Mouse (Mus musculus) cerebellum, adult 18-20 months (tissue): ENCODE measurements around the gene Tma7.

ENCODE experiments used
- DNase-seq, 2 experiments: peaks; one replicate each; pipeline ENCODE4 v3.0.0; 2021

Tma7 gene

DNA sequence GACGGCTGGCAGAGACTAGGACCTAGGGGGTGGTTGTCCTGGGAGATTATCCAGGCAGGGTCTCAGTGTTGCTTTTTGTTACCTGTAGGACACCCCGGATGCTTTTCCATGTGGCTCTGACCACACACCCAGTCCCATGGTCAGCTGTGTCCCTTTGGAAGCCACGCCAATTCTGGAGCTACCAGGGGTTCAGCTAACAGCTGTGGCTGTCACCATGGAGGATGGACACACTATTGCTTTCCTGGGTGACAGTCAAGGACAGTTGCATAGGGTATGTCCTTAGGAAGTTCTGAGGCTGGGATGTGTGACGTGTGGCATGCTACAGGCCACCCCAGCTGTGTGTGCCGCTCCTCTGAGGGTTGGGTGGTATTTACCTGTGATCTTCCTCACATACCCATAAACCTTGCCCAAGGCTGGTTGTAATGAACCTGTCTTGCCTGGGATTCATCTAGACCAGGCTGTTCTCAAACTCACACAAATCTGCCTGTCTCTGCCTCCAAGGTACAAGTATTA is 19.6 kb upstream of the Tma7 start:
- DNase-seq, result no peak

DNA sequence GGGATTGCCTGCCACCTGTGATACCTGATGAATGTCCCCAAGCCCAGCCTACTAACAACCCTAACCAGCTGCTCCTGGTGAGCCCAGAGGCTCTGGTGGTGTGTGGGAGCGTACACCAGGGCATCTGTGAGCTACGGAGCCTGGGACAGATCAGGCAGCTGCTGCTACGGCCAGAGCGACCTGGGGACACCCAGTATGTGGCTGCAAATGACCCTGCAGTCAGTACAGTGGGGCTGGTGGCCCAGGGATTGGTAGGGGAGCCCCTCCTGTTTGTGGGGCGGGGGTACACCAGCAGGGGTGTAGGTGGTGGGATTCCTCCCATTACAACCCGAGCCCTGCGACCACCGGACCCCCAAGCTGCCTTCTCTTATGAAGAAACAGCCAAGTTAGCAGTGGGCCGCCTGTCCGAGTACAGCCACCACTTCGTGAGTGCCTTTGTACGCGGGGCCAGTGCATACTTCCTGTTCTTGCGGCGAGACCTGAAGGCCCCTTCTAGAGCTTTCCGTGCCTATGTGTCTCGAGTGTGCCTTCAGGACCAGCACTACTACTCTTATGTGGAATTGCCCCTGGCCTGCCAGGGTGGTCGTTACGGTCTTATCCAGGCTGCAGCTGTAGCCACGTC is 18.0 kb upstream of the Tma7 start:
- DNase-seq, result no peak

DNA sequence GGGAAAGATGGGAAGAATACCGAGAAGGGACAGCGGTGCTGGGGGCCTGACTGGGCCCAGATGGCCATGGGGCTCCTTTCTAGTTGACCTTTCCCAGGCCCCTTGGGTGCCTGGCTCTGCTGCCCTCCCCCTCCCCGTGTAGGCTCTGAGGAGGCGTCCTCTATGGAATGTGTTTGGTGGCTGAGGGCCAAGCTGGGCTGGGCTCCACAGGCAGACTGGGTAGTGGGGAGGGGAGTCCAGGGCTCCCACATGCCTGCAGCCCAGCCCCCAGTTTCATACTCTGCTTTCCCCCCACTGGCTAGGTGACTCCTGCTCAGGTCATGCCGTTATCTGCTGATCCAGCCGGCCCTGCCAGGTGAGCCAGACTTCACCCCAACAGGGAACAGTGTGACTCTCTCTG is 16.6 kb upstream of the Tma7 start:
- peak in 1 of 2 experiments; percentile 23 for DNase-seq

GRCm38 (mm10) chr9:109098366-109098765 is 16.0 kb upstream of the Tma7 start:
- no peak for DNase-seq

- peak; percentile 36 to 52 for DNase-seq
These were observed 15.4 kb upstream of the Tma7 start for GRCm38 (mm10) chr9:109097831-109098230.

DNA sequence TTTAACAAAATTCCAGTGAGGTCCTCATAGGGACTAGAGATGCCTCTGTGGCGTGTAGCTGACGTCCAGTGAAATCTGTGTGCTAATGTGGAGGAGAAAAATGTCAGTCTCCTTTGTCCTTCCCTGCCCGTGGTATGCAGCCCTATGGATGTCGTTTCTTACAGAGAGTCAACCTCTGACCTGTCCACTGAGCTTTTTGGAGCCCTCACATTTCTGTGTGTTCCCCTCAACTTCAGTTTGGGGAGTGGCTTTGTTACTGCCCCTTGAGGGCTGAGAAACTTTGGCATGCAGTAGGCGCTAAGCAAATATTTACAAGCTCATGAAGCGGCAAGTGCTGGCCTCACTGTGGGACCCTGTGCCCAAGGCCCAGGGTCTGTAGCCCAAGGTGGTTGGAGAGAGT is 14.9 kb upstream of the Tma7 start:
- no peak for DNase-seq

- no peak for DNase-seq
These were observed 14.5 kb upstream of the Tma7 start for GRCm38 (mm10) chr9:109096856-109097255.

- peak in 1 of 2 experiments; percentile 23 for DNase-seq
These were observed 13.9 kb upstream of the Tma7 start for GRCm38 (mm10) chr9:109096251-109096661.

- DNase-seq, result peak; percentile 57 to 62
These were observed 13.0 kb upstream of the Tma7 start, which contains the start of gene Plxnb1 for GRCm38 (mm10) chr9:109095137-109095982. Gene Plxnb1, plus strand, starts transcription at chr9:109095389.

DNA sequence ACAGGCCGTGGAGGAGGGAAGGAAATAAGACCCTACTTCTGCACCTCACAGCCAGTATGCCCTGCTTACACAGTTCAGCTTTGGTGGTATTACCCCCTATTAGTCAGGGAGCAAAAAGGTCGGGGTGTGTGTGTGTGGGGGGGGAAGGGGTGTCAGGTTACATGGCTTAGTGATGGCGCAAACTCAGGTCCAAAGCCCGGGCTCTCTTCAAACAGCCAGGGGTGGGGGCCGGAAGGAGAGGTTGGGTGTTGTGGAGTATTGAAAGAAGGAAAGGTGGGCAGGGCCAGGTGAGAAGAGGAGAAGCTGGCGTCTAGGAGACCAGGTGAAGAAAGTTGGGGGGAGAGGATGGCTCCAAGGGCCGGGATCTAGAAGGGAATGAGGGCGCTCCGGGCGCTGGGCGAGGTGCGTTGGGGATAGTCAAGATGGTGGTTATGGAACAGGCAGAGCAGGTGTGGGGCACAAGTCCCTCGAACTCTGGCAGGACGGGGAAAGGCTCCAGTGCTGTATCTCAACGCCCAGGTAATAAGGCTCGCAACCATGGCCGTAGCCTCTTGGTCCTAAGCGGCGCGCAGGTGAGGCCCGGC is 12.3 kb upstream of the Tma7 start:
- peak in 1 of 2 experiments; percentile 36 for DNase-seq

DNA sequence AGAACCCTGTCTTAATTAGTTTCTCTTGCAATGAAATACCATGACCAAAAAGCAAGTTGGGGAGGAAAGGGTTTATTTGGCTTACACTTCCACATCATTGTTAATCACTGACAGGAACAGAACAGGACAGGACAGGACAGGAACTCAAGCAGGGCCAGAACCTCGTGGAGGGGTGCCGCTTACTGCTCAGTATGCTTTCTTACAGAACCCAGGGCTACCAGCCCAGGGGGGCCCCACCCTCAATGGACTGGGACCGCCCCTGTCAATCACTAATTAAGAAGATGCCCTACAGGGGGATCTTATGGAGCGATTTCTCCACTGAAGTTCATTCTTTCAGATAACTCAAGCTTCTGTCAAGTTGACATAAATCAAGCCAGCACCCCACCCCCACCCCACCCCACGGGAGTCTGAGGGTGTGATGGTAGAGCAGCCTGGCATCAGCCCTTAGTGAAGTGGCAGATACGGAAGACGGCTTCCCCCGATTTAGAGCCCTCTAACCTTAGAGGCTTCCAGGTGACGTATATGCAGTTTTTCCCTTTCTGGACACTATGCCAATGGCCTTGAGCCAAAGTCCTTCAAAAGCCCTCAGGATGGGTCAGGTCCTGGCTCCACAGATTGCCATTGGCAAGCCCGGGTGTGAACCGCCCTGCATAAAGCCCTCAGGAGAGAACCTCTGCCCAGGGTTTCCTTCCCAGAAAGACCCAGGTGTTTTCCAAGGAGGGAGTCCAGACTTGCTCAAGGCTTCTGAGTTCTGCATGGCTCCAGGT is 11.6 kb upstream of the Tma7 start:
- no peak for DNase-seq

DNA sequence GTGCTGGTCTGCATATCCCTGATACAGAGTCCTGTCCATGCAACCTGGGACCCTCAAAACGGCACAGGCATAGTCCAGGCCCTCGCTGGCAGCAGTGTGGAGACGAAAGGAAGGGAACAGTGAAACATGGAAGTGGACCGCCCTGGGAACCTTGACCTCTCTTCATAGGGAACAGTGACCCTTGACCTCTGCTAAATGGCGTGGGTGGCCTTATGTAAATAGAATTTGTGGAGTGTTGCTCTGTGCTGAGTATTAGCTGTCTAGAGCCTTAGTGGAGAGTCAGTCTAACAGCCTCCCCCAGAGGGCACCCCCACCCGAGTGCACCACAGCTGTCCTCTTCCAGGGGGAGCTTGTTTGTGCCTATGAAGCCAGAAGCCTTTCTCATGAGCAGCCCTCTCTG is 10.4 kb upstream of the Tma7 start:
- DNase-seq, result no peak

DNA sequence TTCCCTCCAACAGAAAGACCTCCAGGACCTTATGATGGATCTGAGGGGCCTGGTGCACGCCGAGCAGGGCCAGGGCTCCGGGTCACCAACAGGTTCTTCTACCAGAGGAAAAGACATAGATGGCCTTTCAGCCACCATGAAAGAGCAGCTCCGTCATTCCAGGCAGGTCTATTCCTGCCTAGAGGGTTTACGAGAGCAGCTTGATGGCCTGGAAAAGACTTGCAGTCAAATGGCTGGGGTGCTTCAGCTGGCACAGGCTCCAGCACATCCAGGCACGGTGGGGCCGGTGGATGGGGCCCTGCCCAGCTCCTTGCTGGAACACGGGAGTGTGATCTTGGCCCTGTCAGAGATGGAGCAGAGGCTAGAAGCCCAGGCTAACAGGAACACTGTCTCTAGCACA is 9.4 kb upstream of the Tma7 start:
- no peak for DNase-seq

- DNase-seq, result no peak
These were observed 8.1 kb upstream of the Tma7 start for GRCm38 (mm10) chr9:109090446-109090845.

- peak; percentile 43 to 45 for DNase-seq
These were observed 5.6 kb upstream of the Tma7 start for GRCm38 (mm10) chr9:109087987-109088386.

DNA sequence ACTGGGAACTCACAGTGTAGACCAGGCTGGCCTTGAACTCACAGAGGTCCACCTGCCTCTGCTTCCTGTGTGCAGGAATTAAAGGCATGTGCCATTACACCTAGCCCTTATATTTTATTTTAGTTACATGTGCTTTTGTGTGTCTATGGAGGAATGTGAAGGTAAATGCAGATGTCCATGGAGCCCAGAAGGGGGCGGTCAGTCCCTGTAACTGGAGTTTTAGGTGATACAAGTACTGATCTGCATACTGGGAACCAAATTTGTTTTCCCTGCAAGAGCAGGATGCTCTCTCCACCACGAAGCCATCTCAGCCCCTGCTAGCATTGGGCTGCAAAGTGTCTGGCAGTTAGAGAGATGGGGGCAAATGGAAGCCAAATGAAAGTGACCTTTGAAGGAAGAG is 2.5 kb upstream of the Tma7 start:
- no peak for DNase-seq

GRCm38 (mm10) chr9:109081749-109082123 is 651 bp downstream of the Tma7 start:
- no peak for DNase-seq

- no peak for DNase-seq
These were observed 1.9 kb downstream of the Tma7 start for GRCm38 (mm10) chr9:109080516-109080915.

GRCm38 (mm10) chr9:109073661-109074573 is 8.5 kb downstream of the Tma7 start, which contains the start of gene Atrip:
Gene Atrip, minus strand, starts transcription at chr9:109074124.
- peak; percentile 95 to 96 for DNase-seq

DNA sequence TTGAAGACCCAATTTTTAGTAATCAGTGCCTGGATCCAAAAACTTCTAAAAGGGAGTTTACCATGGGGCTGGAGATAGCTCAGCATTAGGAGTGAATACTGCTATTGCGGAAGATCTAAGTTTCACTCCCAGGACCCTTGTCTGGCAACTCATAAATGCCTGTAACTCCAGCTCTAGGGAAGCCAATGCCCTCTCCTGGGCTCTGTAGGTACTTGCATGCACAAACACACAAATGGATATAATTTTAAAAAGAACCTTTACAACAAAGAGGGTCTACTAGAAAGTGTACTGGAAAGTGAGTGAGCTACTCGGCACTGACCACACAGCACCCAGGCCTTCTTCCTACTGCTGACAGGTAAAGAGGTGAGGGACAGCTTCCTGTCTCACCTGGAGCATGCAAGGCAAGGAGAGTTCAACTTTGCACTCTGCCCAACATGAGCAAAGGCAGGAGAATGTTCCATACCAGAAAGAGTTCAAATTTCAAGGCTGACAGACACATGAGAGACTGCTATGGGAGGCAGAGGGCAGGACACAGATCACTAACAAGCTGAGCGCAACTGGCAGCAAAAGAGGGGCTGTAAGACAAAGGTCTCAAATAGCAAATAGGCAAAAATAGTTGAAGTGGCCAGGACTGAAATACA is 14.2 kb downstream of the Tma7 start:
- no peak for DNase-seq

- no peak for DNase-seq
These were observed 21.5 kb downstream of the Tma7 start for GRCm38 (mm10) chr9:109060898-109061295.
